Mouse (Mus musculus) left cerebral cortex, postnatal 36 days (tissue): ENCODE data around the gene Atp6v0b. TPM values are rescaled to one million over a fixed set of nuclear protein-coding genes. Genes with fewer than 3 reads are reported as not detected.

ENCODE experiments used
- DNase-seq, 2 experiments: peaks; one replicate each; pipeline ENCODE4 v3.0.0; 2021 to 2022; ENCODE audit warnings: low spot score in 2 of 2, mixed read lengths in 1 of 2
- intact Hi-C: fragments of 180-260 bp; cut with DNase I; formaldehyde crosslinking; loops from one replicate; pipeline ENCODE4 v1.15.1; 2025
- total RNA-seq, 2 experiments: library from RNA; stranded (reverse); gene quantifications; 2 replicates each; pipeline ENCODE4 v1.2.3; 2021

The Atp6v0b gene
- total RNA-seq, 2 experiments from 2014 or later: 432 to 445 TPM

DNA sequence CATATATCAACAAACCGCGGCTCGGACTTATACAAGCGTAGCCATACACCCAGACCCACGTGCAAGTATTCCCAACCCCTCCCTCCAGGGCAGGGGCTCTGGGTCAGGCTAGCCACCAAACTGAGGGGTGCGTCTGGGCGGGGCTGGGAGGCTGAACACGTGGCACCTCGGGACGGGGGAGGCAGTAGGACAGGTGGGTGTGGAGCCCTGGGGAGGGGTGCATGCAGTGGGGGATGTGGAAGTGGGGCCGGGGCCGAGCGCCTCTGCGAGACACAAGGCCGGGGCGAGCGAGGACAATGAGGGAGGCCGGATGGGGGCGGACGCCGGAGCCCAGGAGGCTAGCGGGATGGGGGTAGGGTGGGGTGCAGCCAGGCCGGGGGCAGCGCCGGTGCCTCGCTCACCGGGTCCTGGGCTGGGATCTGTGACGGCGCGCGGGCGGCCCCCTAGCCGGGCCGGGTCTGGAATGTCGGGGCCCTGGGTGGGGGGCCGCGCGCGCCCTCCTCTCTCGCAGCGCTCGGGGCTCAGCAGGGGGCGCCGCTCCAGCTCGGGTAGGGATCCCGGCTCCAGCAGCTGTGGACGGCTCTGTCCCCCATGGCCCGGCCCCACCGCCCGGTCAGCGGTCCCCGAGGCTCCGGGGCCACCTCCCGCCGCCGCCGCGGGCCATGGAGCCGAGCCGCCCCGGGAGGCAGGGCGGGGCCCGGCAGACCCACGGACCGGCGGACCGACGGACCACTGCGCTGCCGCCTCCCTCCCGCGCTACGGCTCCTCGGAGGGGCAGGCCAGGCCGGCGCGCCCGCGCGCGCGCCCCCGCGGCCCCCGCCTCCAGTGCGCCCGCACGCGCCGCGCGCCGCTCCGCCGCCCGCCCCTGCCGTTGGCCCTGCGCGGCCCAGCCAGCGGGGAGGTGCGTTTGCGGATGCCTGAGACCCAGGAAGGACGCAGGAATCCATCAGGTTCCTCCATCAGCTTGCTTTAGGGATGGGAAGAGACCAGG, 4.1 kb downstream of the Atp6v0b start, which contains the start of gene B4galt2:
Gene B4galt2, minus strand, starts transcription at position 787 of the 991 bp plus-strand sequence.
- intact Hi-C loops: no loop called here
- DNase-seq: peak; percentile 70 to 84

DNA sequence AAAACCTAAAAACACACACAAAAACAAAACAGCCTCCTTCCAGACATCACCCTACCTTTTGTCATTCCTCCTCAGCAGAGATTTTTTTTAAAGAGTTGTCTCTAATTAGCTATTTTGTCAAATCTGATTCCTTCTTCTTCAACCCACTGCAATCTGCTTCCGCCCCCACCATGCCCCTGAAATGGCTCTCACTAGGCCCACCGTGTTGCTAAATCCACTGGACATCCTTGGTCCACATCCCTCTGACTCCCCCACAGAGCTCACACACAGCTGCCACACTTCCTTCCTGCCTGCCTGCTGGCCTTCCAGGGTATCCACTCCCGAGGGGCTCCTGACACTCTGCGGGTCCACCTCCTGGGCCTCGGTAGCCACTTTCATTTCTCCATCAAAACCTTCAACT, 8.4 kb downstream of the Atp6v0b start:
- DNase-seq: peak in 1 of 2 experiments; percentile 47
- intact Hi-C loops: no loop called here

DNA sequence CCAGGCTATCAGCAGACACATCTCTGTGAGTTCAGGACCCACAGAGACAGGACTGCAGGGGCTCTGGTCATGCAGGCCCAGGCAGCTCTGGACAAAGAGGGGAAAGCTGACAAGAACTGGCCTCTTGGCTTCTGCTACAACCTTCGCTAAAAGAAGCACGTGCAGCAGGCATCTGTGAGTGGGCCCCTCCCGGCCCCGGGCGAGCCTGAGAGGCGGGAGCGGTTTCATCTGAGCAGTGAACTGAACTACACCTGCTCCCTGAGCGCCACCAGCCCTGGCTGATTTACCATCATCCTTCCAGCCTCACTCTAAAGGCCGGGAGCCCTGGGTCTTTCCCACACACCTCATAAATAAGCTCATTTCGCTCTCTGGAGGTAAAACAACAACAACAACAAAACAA, 8.8 kb downstream of the Atp6v0b start:
- intact Hi-C loops: no loop called here
- DNase-seq: no peak

DNA sequence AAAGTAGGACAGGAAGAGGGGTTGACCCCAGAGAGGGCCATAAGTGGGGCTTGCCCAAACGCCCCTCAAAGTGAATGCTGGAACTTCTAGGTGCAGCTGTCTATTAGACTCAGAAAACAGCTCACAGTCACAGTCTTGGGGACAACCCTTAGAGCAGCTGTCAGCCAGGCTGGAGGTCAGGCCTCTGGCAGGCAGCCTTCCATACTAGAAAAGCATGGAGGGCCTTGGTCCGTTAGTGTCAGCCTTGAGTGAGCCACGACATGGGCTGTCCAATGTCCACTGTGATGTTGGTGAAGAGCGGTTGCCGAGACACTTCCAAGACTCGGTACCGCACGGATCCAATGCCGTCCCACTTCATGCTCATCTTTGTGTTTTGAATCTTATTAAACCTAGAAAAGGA, 13.5 kb downstream of the Atp6v0b start:
- intact Hi-C loops: no loop called here
- DNase-seq: no peak

DNA sequence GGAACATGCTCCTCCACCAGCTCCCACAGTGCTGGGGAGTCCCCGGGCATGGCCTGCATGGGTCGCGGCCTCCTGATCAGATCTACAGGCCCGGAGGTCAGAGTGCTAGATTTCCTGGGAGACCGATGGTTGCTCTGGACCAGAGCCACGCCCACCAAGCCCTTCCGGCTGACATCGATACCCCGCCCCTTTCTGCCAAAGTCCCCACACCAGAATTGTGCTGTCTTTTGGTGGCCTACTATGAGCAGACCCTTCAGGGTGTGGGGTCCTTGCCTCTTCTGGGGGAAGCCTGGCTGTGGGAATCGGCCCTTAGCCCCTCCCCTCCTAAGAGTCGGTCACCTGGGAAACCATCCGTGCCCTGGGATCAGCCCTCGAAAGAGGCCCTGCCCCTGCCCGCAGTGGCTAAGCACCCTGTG, 14.7 kb downstream of the Atp6v0b start, which contains the start of gene Ccdc24:
Gene Ccdc24, minus strand, starts transcription at position 87 of the 416 bp plus-strand sequence.
- no peak for DNase-seq
- intact Hi-C loops: no loop called here

DNA sequence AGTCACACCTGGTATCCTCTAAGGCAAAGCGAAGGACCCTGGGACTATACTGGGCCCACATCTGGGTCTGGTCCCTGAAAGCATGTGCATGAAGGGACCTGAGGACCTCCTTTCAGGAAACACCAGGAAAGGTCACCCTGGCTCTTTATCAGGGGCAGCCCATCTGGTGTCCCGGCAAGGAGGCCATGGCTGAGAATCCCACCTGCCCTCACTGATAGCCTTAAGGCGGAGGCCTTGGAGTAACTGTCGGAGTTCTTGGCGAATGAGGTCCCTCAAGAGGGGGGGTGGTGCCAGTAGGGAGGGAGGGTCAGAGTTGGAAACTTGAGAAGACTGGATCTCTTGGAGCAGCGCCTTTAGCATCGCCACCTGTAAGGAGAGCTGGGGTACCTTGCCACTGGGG, 15.3 kb downstream of the Atp6v0b start:
- intact Hi-C loops: no loop called here
- no peak for DNase-seq

DNA sequence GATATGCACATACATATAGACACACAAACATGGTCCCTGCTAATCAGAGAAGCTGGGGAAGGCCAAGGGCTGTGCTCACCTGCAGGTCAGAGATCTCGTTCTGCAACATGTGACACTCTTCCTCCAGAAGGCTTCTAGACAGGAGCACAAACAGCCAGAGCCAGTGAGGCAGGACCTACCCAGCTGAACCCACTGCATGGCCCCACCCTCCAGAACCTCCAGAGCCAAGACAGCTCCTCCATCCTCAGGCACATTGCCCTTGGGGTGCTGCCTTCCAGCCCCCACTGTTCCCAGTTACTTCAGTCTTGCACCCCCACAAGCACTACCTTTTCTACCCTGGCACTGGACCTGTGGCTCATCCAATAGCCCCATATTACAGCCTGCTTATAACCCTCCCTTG, 16.7 kb downstream of the Atp6v0b start:
- no peak for DNase-seq
- intact Hi-C loops: no loop called here

DNA sequence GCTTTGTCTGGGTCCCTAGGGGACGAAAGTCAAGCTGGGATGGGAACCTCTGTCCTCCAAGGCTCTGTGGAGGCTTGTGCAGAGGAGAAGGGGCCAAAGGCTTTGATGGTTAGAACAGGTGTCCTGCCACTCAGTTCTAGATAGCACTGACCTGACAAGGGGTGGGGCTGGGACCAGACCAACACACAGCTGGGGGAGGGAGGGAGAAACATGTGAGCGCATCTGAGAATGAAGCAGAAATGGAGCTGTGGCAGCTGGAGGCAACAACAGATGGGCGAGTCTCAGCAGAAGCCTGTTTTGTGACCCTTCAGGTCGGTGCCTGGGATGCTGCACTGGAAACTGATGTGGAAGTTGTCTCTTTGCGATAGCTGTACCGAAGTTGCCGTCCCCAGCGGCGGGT, 17.8 kb downstream of the Atp6v0b start:
- intact Hi-C loops: no loop called here
- no peak for DNase-seq

DNA sequence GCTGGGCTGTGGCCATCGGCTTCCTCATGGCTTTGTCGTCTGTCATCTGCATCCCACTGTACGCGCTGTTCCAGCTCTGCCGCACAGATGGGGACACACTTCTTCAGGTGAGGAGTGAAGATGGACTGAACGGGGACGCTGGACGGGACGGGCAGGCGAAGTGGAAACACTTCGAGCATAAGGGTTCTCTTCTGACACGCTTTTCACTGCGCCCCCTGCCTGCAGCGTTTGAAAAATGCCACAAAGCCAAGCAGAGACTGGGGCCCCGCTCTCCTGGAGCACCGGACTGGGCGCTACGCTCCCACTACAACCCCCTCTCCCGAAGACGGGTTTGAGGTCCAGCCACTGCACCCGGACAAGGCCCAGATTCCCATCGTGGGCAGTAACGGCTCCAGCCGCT, 19.3 kb downstream of the Atp6v0b start:
- DNase-seq: no peak
- intact Hi-C loops: no loop called here

DNA sequence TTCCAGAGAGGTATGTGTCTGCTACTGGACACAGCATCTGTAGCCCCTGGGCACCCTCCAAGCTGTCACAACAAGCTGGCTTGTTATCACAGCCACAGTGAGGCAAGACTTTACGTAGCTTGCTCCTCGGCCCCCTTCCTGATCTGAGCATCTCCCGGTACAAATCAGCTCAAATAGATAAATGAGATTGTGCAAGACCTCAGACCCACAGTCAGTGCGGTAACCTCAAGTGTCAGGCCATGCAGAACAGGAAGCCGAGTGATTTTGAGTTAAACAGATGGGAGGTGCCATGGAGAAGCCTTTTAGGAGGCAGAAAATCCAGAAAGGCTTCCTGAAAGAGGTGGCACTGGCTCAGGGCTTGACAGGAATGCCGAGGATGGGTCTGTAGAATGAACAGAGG, 20.1 kb downstream of the Atp6v0b start:
- DNase-seq: no peak
- intact Hi-C loops: no loop called here

DNA sequence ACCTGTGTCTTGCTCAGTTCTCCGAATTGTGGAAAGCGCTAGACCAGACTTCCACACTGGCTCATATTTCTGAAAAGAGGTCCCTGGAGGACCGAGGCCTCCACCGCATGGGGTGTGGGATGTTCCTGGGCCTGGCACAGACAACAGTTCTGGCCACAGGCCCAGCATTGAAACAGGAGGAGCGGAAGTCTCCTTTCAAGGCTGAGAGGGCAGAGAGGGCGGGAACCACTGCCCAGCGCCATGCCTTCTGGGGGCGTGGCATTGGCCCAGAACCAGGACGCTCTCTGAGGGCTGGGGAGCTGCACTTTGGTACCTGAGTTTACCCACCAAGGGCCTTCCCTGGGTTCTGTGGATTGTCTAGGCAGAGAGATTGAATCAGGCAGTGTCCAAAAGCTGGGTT, 21.1 kb downstream of the Atp6v0b start:
- DNase-seq: no peak
- intact Hi-C loops: no loop called here

DNA sequence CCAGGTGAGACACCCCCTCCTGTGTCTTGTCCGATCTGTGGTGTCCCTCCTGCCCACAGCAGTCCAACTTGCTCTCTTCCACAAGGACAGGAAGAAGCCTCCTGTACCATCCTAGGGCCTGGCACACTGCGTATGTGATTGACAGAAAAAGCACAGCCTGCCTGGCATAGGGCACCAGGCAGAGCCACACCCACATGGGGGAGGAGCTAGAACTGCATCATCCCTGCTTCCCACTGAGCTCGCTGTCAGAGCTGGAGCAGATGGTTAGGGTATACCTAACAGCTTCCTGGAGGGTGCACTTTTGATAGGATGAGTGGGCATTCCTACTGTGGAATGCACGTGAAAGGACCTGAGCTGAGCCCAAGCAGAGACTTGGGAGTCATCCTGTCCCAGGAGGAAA, 24.3 kb downstream of the Atp6v0b start:
- intact Hi-C loops: no loop called here

DNA sequence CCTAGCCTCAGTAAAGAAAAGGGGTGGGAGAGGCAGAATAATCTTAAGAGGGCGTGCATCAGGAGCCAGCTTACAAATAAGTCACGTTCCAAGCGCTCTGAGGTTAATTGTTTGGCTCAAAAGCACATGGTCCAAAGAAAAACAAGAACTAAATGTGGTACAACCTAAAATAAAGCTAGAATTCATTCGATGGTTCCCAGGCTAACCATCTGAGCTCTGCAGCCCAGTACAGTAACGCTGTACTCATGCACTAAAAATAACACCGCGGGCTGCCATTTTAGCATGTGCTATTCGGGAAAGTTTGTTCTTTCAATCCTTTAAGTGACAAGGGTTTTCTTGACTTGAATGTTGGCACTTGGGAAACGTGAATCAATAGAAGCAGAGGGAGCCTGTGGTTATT, 26.6 kb downstream of the Atp6v0b start:
- intact Hi-C loops: no loop called here

More for the DNA sequence above, 24.3 kb downstream of the Atp6v0b start:
- no peak for DNase-seq

DNA sequence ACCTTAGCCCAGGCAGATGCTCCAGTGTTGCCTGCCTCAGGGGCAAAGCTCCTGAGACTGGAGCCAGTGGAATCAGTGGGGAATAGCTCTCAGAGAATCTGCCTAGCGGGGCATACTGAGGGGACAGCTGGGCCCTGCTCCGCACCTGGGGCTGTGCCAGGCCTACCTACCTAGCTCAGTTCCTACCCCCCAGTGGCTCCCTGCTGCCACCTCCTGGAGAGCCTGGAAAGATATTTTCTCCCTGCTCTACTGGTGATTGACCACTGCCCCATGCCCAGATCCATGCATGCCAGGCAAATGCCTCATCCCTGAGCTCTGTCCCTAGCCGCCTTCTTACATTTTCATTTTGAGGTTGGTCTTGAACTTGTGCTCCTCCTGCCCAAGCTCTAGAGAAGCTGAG, 28.3 kb downstream of the Atp6v0b start:
- DNase-seq: peak in 1 of 2 experiments; percentile 65
- intact Hi-C loops: loop anchor here (2.0 kb wide), 1 partner anchor 24 kb away; the partner anchor contains the start of gene Slc6a9

More for the DNA sequence above, 26.6 kb downstream of the Atp6v0b start:
- no peak for DNase-seq

DNA sequence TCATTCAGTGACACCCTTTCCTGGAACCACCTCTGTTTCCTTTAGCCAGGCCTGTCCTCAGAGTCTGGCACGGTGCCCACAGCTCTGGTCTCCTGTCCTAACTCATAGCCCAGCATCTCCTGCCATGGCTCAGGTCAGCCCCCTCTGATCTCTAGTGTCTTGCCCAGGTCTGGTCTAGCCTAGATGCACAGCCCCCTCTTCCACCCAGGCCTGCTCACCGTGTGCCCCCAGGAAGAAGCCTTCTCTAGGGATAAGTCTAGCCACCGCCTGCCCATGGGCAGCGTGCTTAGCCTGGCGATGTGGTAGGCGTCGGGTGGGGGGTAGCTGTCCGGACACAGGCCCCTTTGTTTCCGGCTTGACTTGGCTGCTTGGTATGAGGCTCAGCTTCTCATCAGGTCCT, 32.0 kb downstream of the Atp6v0b start:
- intact Hi-C loops: no loop called here
- no peak for DNase-seq

DNA sequence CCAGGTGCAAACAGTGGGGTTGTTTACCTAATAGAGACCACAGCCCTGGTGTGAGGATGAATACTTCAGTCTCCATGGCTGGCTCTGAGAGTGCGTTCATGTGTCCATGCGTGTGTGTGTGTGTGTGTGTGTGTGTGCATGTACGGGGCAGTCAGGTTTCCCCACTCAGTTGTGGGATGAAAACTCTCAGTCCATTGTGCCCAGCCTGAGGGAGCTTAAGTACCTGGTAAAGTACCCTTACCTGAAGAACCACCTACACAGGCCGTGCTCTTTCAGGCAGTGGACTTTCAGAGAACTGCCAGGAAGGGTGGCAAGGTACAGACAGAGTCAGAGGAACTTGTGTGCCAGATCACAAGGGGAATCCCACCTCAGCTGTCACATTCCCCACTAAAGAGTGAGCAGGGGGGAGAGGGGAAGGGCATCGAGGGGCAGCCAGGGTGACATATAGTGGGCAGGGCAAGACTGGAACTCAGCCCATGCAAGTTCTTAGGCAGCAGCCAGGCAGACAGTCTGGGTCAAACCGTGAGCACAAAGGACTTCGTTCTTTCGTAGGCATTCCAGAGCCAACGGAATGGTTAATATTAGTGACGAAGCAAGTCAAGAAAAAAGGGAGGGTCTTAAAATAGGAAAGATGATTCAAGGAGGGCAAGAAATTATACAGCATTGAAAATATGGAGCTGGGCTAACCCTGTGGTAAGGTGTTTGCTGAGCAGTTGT, 34.8 kb downstream of the Atp6v0b start:
- intact Hi-C loops: no loop called here
- DNase-seq: no peak

DNA sequence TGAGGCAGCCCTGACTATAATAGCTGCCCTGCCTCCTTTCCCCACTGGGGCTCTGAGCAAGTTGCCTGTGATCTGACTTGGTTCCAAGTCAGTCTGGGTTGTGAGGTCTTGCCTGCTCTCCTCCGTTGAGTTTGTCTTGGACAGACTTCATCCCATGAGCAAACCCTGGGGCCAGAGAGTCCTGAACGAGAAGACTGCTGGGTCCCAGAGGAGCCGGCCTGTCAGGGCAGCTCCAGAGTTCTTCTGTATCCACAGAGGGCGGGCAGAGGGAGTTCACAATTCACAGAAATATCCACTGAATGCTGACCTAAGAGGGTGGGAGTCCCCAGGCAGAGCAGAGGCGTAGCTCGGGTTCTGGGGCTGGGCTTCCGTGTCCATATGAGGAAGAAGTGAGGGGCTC, 36.3 kb downstream of the Atp6v0b start:
- DNase-seq: no peak
- intact Hi-C loops: no loop called here

DNA sequence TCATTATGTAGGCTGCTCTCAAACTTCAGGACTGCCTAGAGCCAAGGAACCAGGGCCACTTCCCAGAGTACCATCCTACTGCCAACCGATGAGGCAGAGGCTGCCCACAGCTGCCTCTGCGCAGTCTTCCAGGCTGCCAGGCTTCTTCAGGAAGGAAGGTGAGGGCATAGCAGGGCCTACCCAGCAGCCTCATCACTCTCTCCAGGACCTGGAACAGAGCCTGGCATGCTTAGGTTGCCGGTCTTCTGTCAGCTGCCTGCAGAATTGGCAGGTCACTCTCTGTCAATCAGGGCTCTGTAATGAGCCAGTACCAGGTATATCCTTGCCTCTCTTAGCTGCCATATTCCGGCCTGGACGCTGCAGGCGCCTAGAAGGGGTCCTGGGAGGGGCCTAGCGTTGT, 37.0 kb downstream of the Atp6v0b start:
- intact Hi-C loops: no loop called here
- no peak for DNase-seq

DNA sequence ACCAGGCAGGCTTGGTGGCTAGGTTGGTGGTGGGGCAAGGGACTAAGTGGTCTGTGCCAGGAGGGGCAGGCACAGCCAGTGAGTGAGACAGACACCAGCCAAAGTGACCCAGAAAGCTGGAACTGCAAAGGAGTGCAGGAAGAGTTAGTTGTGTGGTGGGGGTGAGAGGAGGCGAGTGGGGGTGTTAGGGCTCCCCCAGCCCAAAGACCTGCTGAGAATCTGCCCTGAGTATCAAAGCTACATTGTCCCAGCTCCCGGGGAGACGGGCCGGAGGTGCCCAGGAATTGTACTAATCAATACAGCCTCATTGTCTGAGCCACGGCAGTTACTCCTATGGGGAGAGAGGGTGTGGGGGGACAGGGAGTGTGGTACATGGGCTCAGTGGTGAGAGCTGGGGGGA, 37.6 kb downstream of the Atp6v0b start:
- intact Hi-C loops: no loop called here
- DNase-seq: no peak

DNA sequence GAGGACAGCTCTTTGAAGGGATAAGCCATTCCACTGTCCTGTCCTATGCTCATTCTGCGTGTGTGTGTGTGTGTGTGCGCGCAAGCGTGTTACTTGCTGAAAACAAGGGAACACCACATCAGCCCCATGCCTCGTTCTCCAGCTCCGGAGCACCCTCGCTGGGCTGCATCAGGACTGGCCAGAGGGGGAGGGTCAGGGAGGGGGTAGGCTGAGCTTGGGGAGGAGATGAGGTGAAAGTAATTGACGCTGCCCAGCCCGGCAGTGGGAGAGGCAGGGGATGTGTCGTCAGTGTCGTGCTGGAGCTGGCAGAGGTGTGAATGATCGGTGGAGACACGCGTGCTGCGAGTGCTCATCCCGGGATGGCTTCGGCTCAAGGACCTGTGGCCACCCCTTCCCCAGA, 38.1 kb downstream of the Atp6v0b start:
- DNase-seq: no peak
- intact Hi-C loops: no loop called here

DNA sequence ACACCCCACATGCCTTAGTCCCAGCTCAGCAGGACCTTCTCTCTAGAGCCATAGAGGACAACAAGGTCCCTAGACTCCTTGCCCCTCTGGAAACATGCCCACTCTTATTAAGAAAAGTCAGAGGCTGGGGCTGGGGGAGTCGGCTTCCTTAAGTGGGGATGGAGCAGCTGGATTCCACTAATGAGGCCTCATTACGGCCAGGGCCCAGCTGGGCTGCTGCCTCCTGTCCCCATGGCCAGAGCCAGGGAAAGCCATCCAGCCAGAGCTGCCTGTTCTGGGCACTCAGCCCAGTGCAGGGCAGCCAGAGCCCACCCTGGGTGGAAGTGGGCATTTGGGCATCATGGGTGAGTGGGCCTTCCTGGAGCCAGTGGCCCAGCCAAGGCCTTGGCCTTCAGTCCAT, 40.1 kb downstream of the Atp6v0b start:
- intact Hi-C loops: no loop called here
- no peak for DNase-seq
